Mouse (Mus musculus): ENCODE data around the gene Asic1. TPM values are rescaled to one million over a fixed set of nuclear protein-coding genes. Genes with fewer than 3 reads are reported as not detected.

Asic1 gene
- polyA plus RNA-seq, 1 experiment from 2014 or later = 0.45 TPM

DNA sequence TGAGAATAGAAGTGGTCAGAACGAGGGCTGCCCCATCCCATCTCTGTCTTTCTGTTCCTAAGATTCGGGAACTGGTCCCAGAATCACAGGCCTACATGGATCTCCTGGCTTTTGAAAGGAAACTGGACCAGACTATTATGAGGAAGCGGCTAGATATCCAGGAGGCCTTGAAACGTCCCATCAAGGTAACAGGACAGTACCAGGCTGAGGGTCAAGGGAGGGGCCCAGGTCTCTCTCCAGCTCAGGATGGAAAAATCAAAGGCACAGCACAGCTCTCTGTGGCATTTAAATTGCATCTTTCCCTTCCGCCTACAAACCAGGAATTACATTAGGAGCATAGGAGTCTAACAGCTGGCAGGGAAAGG is 33.5 kb downstream of the Asic1 start:
- Histone ChIP-seq H3K9me3 (replicated peaks) (no peaks in the 10 kb centered on the region), H3K27ac (replicated peaks) (no peak overlapping the region), H3K27me3 (peaks cover 3% of the 10 kb centered on the region), H3K4me1 (replicated peaks) (peaks cover 50% of the 10 kb centered on the region), H3K4me2 (no peak overlapping the region), H3K4me3 (replicated peaks) (no peak overlapping the region), H3K9ac (no peak overlapping the region), H3K36me3 (replicated peaks) (peaks cover 25% of the 10 kb centered on the region)
- 81% methylated on average over 5 of the region's 5 CpGs for WGBS (ENCODE audit: insufficient replicate concordance)
- no peak for ATAC-seq (ENCODE audit: insufficient read depth)

GRCm38 (mm10) chr15:99704041-99704681 is 34.0 kb downstream of the Asic1 start:
- Histone ChIP-seq H3K36me3 (replicated peaks) (peaks cover 30% of the 10 kb centered on the region), H3K4me1 (replicated peaks) (peaks cover 47% of the 10 kb centered on the region), H3K4me2 (no peak overlapping the region), H3K9me3 (replicated peaks) (no peaks in the 10 kb centered on the region), H3K27me3 (no peaks in the 10 kb centered on the region; the same call in 1 of the 2 replicates), H3K4me3 (replicated peaks) (no peak overlapping the region), H3K27ac (replicated peaks) (no peak overlapping the region), H3K9ac (no peak overlapping the region)
- no peak for ATAC-seq (ENCODE audit: insufficient read depth)
- 66% methylated on average over 23 of the region's 23 CpGs for WGBS (ENCODE audit: insufficient replicate concordance)

- Histone ChIP-seq H3K27ac (replicated peaks) (no peak overlapping the region), H3K9ac (no peak overlapping the region), H3K4me3 (replicated peaks) (no peak overlapping the region), H3K9me3 (replicated peaks) (no peaks in the 10 kb centered on the region), H3K4me2 (no peak overlapping the region), H3K4me1 (replicated peaks) (peaks cover 44% of the 10 kb centered on the region), H3K36me3 (replicated peaks) (peaks cover 37% of the 10 kb centered on the region), H3K27me3 (no peaks in the 10 kb centered on the region)
- ATAC-seq (ENCODE audit: insufficient read depth) = no peak
- 56% methylated on average over 7 of the region's 7 CpGs for WGBS (ENCODE audit: insufficient replicate concordance)
Observed at GRCm38 (mm10) chr15:99704881-99705280, 34.7 kb downstream of the Asic1 start.

- Histone ChIP-seq H3K4me3 (replicated peaks) (no peak within 1 kb of the TSS), H3K9ac (no peak within 1 kb of the TSS), H3K4me1 (replicated peaks) (peaks cover 42% of the 10 kb centered on the region), H3K27ac (replicated peaks) (no peak within 1 kb of the TSS), H3K36me3 (replicated peaks) (peaks cover 43% of the 10 kb centered on the region), H3K27me3 (no peaks in the 10 kb centered on the region), H3K4me2 (no peak within 1 kb of the TSS), H3K9me3 (replicated peaks) (no peaks in the 10 kb centered on the region)
- WGBS (ENCODE audit: insufficient replicate concordance) = 56% methylated on average over 11 of the region's 11 CpGs
- ATAC-seq (ENCODE audit: insufficient read depth) = no peak
Observed at GRCm38 (mm10) chr15:99705440-99706048, 35.4 kb downstream of the Asic1 start, which contains the start of gene Gm17349. TSS of gene Gm17349 (minus strand) at chr15:99705490.

DNA sequence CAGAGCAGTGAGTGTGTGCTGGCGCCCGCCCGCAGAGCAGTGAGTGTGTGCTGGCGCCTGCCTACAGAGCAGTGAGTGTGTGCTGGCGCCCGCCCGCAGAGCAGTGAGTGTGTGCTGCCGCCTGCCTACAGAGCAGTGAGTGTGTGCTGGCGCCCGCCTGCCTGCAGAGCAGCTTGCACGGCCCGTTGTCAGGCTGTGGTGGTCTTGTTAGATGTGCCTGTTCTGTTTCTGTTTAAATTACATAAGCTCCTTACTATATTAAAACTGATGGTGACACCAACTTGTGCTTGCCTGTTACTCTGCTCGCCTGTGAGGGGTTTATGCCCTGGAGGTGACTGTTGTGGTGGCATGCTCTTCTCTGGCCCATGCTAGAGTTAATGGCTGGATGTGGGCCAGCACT is 38.0 kb downstream of the Asic1 start:
- Histone ChIP-seq H3K4me1 (replicated peaks) (peaks cover 38% of the 10 kb centered on the region), H3K36me3 (replicated peaks) (peaks cover 64% of the 10 kb centered on the region), H3K9me3 (replicated peaks) (no peaks in the 10 kb centered on the region), H3K4me2 (no peak overlapping the region), H3K27me3 (no peaks in the 10 kb centered on the region), H3K9ac (no peak overlapping the region), H3K4me3 (replicated peaks) (no peak overlapping the region), H3K27ac (replicated peaks) (no peak overlapping the region)
- 89% methylated on average over 13 of the region's 13 CpGs for WGBS (ENCODE audit: insufficient replicate concordance)
- no peak for ATAC-seq (ENCODE audit: insufficient read depth)

GRCm38 (mm10) chr15:99710221-99711190 is 40.3 kb downstream of the Asic1 start:
- H3K27ac ChIP-seq (replicated peaks) = 0 out of 2 replicates have a peak overlapping the region, but pooled peaks have one; percentile 29
- no peak overlapping the region for H3K4me2 ChIP-seq
- peaks cover 44% of the 10 kb centered on the region for H3K4me1 ChIP-seq (replicated peaks)
- ATAC-seq (ENCODE audit: insufficient read depth) = no peak
- no peak overlapping the region for H3K4me3 ChIP-seq (replicated peaks)
- WGBS (ENCODE audit: insufficient replicate concordance) = 78% methylated on average over 10 of the region's 10 CpGs
- H3K9me3 ChIP-seq (replicated peaks) = no peaks in the 10 kb centered on the region
- H3K9ac ChIP-seq = no peak overlapping the region
- no peaks in the 10 kb centered on the region for H3K27me3 ChIP-seq
- peaks cover 63% of the 10 kb centered on the region for H3K36me3 ChIP-seq (replicated peaks)

- H3K9me3 ChIP-seq (replicated peaks) = no peaks in the 10 kb centered on the region
- H3K9ac ChIP-seq = no peak overlapping the region
- no peak overlapping the region for H3K4me2 ChIP-seq
- no peak overlapping the region for H3K27ac ChIP-seq (replicated peaks)
- H3K4me1 ChIP-seq (replicated peaks) = peaks cover 53% of the 10 kb centered on the region
- H3K4me3 ChIP-seq (replicated peaks) = no peak overlapping the region
- WGBS (ENCODE audit: insufficient replicate concordance) = 59% methylated on average over 3 of the region's 3 CpGs
- H3K36me3 ChIP-seq (replicated peaks) = peaks cover 56% of the 10 kb centered on the region
- H3K27me3 ChIP-seq = no peaks in the 10 kb centered on the region
- ATAC-seq (ENCODE audit: insufficient read depth) = no peak
Observed at GRCm38 (mm10) chr15:99711491-99711890, 41.3 kb downstream of the Asic1 start.

- H3K9ac ChIP-seq = no peak overlapping the region
- peaks cover 61% of the 10 kb centered on the region for H3K4me1 ChIP-seq (replicated peaks)
- H3K36me3 ChIP-seq (replicated peaks) = peaks cover 46% of the 10 kb centered on the region
- no peak for ATAC-seq (ENCODE audit: insufficient read depth)
- H3K4me3 ChIP-seq (replicated peaks) = no peak overlapping the region
- H3K9me3 ChIP-seq (replicated peaks) = no peaks in the 10 kb centered on the region
- WGBS (ENCODE audit: insufficient replicate concordance) = 71% methylated on average over 13 of the region's 13 CpGs
- H3K27ac ChIP-seq (replicated peaks) = no peak overlapping the region
- H3K4me2 ChIP-seq = no peak overlapping the region
- no peaks in the 10 kb centered on the region for H3K27me3 ChIP-seq
Observed at GRCm38 (mm10) chr15:99712666-99713559, 42.7 kb downstream of the Asic1 start.

- ATAC-seq (ENCODE audit: insufficient read depth) = no peak
- peaks cover 39% of the 10 kb centered on the region for H3K36me3 ChIP-seq (replicated peaks)
- WGBS (ENCODE audit: insufficient replicate concordance) = 80% methylated on average over 3 of the region's 3 CpGs
Observed at GRCm38 (mm10) chr15:99713569-99713968, 43.4 kb downstream of the Asic1 start.

GRCm38 (mm10) chr15:99714206-99714605 is 44.0 kb downstream of the Asic1 start:
- no peaks in the 10 kb centered on the region for H3K27me3 ChIP-seq
- H3K27ac ChIP-seq (replicated peaks) = no peak overlapping the region
- H3K9me3 ChIP-seq (replicated peaks) = no peaks in the 10 kb centered on the region
- H3K9ac ChIP-seq = no peak overlapping the region
- no peak for ATAC-seq (ENCODE audit: insufficient read depth)
- H3K36me3 ChIP-seq (replicated peaks) = peaks cover 33% of the 10 kb centered on the region
- H3K4me2 ChIP-seq = no peak overlapping the region
- no peak overlapping the region for H3K4me3 ChIP-seq (replicated peaks)
- H3K4me1 ChIP-seq (replicated peaks) = peaks cover 61% of the 10 kb centered on the region
- 57% methylated on average over 4 of the region's 4 CpGs for WGBS (ENCODE audit: insufficient replicate concordance)

More at GRCm38 (mm10) chr15:99713569-99713968, 43.4 kb downstream of the Asic1 start:
- no peaks in the 10 kb centered on the region for H3K27me3 ChIP-seq
- H3K9me3 ChIP-seq (replicated peaks) = no peaks in the 10 kb centered on the region
- H3K9ac ChIP-seq = no peak overlapping the region
- peaks cover 61% of the 10 kb centered on the region for H3K4me1 ChIP-seq (replicated peaks)
- no peak overlapping the region for H3K4me2 ChIP-seq
- H3K4me3 ChIP-seq (replicated peaks) = no peak overlapping the region
- no peak overlapping the region for H3K27ac ChIP-seq (replicated peaks)

Measured in liver, embryonic 15.5 days (tissue).